Mouse (Mus musculus): ENCODE measurements around the gene Muc13.

Gene Muc13

GRCm38 (mm10) chr16:33769848-33770247 lies 24.0 kb upstream of the Muc13 start:
- no peak for DNase-seq (ENCODE audit: low spot score in 2 of 2)

- no peak for DNase-seq (ENCODE audit: low spot score in 2 of 2)
Measured at GRCm38 (mm10) chr16:33770778-33771454, 22.9 kb upstream of the Muc13 start.

GRCm38 (mm10) chr16:33772809-33773208 lies 21.0 kb upstream of the Muc13 start:
- no peak for DNase-seq (ENCODE audit: low spot score in 2 of 2)

GRCm38 (mm10) chr16:33774972-33775371 lies 18.9 kb upstream of the Muc13 start:
- DNase-seq (ENCODE audit: low spot score in 2 of 2) = no peak

GRCm38 (mm10) chr16:33775733-33776335 lies 18.0 kb upstream of the Muc13 start:
- DNase-seq (ENCODE audit: low spot score in 2 of 2) = no peak

GRCm38 (mm10) chr16:33776766-33777529 lies 16.9 kb upstream of the Muc13 start:
- no peak for DNase-seq (ENCODE audit: low spot score in 2 of 2)

GRCm38 (mm10) chr16:33777607-33778006 lies 16.2 kb upstream of the Muc13 start:
- no peak for DNase-seq (ENCODE audit: low spot score in 2 of 2)

- no peak for DNase-seq (ENCODE audit: low spot score in 2 of 2)
Measured at GRCm38 (mm10) chr16:33781789-33782728, 11.8 kb upstream of the Muc13 start.

- no peak for DNase-seq (ENCODE audit: low spot score in 2 of 2)
Measured at GRCm38 (mm10) chr16:33782729-33783091, 11.1 kb upstream of the Muc13 start.

- DNase-seq (ENCODE audit: low spot score in 2 of 2) = no peak
Measured at GRCm38 (mm10) chr16:33784547-33784946, 9.3 kb upstream of the Muc13 start.

- no peak for DNase-seq (ENCODE audit: low spot score in 2 of 2)
Measured at GRCm38 (mm10) chr16:33785092-33785704, 8.6 kb upstream of the Muc13 start.

GRCm38 (mm10) chr16:33786657-33787390 lies 7.0 kb upstream of the Muc13 start:
- DNase-seq (ENCODE audit: low spot score in 2 of 2) = no peak

GRCm38 (mm10) chr16:33795106-33795505 lies 1.3 kb downstream of the Muc13 start:
- DNase-seq (ENCODE audit: low spot score in 2 of 2) = no peak

GRCm38 (mm10) chr16:33795887-33796286 lies 2.0 kb downstream of the Muc13 start:
- DNase-seq (ENCODE audit: low spot score in 2 of 2) = no peak

GRCm38 (mm10) chr16:33796756-33797155 lies 2.9 kb downstream of the Muc13 start:
- no peak for DNase-seq (ENCODE audit: low spot score in 2 of 2)

- DNase-seq (ENCODE audit: low spot score in 2 of 2) = peak in 1 of 2 experiments; percentile 31
Measured at GRCm38 (mm10) chr16:33797860-33798259, 4.0 kb downstream of the Muc13 start.

- DNase-seq (ENCODE audit: low spot score in 2 of 2) = no peak
Measured at GRCm38 (mm10) chr16:33810002-33810401, 16.2 kb downstream of the Muc13 start.

- no peak for DNase-seq (ENCODE audit: low spot score in 2 of 2)
Measured at GRCm38 (mm10) chr16:33818413-33819165, 24.8 kb downstream of the Muc13 start.

GRCm38 (mm10) chr16:33820269-33821178 lies 26.7 kb downstream of the Muc13 start:
- DNase-seq (ENCODE audit: low spot score in 2 of 2) = peak; percentile 61 to 79

All from spleen, postnatal 14 days (tissue).